Mouse (Mus musculus) adrenal gland (tissue): ENCODE results near the gene Ano6.
"Not testable (repeated sequence)": the region's sequence is repeated elsewhere in the genome, so short reads cannot be mapped to it uniquely, and the experiment has no call there.

Source experiments
- intact Hi-C: fragments of 180-260 bp; cut with DNase I; formaldehyde crosslinking; loops from one replicate; pipeline ENCODE4 v1.15.1; 2025

Ano6 gene

GRCm38 (mm10) chr15:95820678-95821077, 30.0 kb downstream of the Ano6 start:
- intact Hi-C loops: no loop called here

GRCm38 (mm10) chr15:95822099-95822498, 31.5 kb downstream of the Ano6 start:
- intact Hi-C loops: no loop called here

DNA sequence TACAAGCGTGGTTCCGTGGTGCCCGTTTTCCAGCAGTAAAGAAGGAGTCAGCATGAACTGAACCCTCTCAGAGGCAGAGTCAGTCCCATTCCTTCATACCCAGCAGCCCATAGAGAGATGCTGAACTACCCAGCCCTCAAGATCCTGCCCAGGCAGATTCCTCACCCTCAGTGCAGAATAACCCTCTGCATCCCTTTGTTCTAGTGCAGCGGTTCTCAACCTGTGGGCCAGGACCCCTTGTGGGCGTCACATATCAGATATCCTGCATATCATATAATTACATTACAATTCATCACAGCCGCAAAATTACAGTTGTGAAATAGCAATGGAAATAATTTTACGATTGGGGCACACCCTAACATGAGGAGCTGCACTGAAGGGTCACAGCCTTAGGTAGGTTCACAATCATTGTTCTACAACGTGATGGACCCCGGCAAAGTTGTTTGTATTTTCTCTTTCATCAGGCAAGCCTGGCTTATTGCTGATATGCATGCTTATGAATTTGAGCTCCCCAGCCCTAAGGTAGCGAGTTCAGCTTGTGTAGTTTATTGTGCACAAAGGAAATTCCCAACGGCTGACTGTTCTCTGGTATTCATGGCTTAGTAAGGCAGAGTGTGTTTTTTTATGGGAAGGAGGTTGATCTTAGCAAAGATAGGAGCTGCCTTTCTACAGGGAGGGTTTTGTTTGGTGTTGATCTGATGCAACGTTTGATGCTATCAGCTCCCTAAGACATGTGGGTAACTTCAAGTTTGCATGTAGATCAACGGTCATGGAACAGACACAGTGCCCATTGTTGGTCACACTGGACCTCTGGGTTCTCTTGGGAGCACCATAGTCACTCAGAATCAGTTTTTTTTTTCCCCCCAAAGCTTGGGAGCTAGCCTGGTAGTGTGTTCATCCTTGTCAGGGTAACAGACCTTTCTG, 33.0 kb downstream of the Ano6 start:
- intact Hi-C loops: no loop called here

- intact Hi-C loops: no loop called here
These were observed 35.9 kb downstream of the Ano6 start for GRCm38 (mm10) chr15:95826516-95826915.

GRCm38 (mm10) chr15:95827465-95827971, 36.9 kb downstream of the Ano6 start:
- intact Hi-C loops: no loop called here

- intact Hi-C loops: not testable (repeated sequence)
These were observed 37.5 kb downstream of the Ano6 start for GRCm38 (mm10) chr15:95828018-95828646.

GRCm38 (mm10) chr15:95828647-95829254, 38.1 kb downstream of the Ano6 start:
- intact Hi-C loops: no loop called here

- intact Hi-C loops: no loop called here
These were observed 39.0 kb downstream of the Ano6 start for GRCm38 (mm10) chr15:95829553-95830205.

GRCm38 (mm10) chr15:95830206-95830560, 39.5 kb downstream of the Ano6 start:
- intact Hi-C loops: no loop called here

DNA sequence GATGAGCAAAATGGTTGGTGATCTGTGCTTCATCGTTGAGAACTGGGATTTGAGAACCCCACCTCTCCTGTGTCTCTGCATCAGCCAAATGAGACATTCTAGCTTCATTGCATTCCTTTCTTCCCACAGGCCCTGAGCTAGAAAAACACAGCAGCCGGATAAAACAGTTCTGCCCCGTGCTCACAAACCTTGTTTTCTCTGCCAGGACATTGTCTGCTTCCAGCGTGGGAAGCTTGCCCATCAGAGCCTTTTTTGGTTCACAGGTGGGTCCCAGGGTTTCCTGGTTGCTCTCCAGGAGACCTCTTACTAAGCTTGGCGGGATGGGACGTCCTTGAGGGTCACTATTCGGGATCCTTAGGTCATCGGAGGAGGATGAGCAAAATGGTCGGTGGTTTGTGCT, 42.6 kb downstream of the Ano6 start:
- intact Hi-C loops: no loop called here

DNA sequence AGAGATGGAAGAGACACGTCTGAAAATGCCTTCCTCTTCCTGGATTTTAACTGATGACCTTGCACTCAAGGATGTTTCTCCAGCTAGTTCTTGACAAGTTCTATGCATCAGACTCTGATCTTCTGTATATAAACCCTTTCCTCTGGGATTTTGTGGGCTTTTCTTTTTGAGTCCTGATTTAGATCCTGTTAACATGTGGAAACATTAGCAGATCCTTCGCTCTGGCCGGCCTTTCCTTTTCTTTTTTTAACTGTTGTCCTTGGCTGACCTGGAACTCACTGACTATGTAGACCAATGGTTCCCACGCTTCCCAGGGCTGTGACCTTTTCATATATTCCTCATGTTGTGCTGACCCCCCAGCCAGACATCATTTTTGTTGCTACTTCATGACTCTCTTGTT, 45.4 kb downstream of the Ano6 start:
- intact Hi-C loops: no loop called here

GRCm38 (mm10) chr15:95836646-95837434, 46.2 kb downstream of the Ano6 start:
- intact Hi-C loops: no loop called here

DNA sequence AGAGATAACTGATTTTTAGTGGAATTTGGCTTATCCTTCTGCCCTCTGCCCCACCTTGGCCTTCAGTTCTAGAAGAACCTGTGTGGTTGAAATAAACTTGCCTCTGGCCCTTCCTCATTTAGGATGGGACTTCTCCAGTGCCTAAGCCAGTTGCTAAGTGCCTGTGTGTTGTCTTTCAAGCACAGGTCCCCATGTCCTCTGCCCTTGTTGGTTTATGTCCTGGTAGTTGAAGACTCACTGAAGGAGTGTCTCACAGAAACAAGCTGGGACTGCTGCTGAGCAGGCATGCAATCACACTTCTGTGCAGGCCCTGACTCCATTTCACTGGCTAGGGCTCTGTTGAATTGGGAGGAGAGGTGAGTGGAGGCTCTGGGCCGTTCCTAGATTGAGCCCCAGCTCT, 46.9 kb downstream of the Ano6 start:
- intact Hi-C loops: no loop called here

DNA sequence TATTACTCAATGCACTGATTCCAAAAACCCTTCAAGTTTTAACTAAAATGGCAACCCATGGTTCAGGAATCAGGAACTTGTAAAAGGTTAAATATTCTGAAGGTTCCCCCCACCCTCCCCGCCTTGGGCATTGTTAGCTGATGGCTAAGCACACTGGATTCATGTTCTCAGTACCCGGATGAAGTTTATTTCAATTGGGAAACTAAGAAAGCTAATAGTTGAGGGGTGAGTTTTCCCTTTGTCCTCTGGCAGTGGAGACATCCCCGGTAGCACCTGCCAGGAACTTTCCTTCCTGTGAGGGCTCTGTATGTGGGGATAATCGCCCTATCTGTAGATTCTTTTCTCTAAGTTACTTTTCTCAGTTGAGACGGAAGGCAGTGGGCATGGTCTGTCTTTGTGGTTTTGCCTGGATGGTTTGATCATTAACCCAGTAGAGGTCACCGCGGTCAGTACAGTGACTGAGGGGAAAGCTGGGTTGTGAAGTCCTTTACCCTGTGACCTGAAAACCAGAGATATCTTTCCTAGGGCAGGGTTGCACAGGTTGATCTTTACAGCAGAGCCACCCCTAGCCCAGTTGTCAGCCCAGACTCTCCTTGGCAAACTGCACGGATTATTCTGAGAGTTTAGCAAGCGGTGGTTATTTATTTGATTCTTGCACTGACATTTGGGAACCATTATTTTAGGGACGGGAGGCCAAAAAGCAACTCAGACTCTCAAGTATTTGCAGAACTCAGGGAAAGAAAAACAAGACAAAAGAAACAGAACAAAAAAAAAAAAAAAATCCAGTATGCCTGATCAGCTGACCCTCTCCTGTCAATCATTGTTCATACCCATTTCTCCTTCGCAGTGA, 47.8 kb downstream of the Ano6 start:
- intact Hi-C loops: no loop called here

DNA sequence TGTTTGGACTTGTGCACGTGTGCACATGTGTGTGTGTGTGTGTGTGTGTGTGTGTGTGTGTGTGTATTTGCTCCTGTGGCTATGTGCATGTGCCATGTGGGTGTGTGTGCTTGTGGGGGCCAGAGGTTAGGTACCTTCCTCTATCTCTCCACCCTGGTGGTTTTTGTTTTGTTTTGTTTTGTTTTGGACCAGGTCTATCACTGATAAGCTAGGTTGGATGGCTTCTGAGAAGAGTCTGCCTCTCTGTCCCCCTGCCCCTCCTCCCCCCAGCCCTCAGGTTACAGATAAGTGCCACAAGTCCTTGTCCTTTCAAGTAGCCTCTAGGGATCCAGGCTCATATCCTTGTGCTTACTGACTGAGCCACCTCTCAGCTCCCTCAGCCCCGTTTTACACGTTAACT, 49.1 kb downstream of the Ano6 start:
- intact Hi-C loops: loop anchor here (5.0 kb wide), 1 partner anchor 47 kb away; the partner anchor contains the start of gene Ano6

DNA sequence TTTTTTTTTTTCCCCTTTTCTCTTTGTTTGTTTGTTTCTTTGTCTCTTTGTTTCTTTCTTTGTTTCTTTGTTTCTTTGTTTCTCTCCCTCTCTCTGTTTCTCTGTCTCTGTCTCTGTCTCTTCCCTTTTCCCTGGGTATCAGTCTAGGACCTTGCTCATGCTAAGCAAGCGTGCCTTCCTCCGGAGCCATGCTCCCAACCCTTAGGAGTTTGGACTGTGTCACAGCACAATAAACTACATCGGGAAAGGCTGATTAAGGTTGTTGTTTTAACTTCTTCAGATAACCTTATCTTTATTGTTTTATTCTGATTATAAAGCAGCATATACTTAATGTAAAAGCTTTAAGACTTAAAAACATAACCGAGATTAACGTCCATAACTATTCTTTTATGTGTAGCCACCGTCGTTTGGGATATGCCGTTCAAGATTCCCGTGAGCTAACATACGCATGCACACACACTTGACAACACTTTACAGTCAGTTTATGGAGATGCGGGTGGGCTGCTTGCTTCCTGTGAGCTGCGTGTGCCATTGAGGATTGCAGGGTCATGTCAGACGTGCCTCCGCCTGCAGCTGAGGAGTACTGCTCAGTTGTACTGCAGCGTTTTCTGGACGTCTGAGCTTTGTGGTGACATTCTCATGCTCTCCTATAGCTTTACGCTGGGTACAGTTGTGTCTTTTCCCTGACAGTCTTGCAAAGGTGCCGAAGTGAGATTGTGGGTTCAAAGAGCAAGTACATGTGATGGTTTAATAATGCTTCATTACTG, 52.7 kb downstream of the Ano6 start:
- intact Hi-C loops: loop anchor here (5.0 kb wide), 1 partner anchor 51 kb away; the partner anchor contains the start of gene Ano6

GRCm38 (mm10) chr15:95844412-95844811, 53.8 kb downstream of the Ano6 start:
- intact Hi-C loops: loop anchor here (5.0 kb wide), 1 partner anchor 52 kb away; the partner anchor contains the start of gene Ano6

- intact Hi-C loops: no loop called here
These were observed 55.5 kb downstream of the Ano6 start for GRCm38 (mm10) chr15:95846102-95846501.
